Mouse (Mus musculus) midbrain, postnatal 0 days (tissue): ENCODE measurements around the gene Akap8. TPM values are rescaled to one million over a fixed set of nuclear protein-coding genes. Genes with fewer than 3 reads are reported as not detected.

Source experiments
- ATAC-seq: fragments of 200-750 bp; cut with Nextera tagmentation; 2 replicates; pipeline ENCODE4 v1.8.0; 2017; ENCODE audit warnings: moderate number of reproducible peaks, mild to moderate bottlenecking, moderate TSS enrichment, moderate library complexity; ENCODE audit not compliant: low FRiP score
- DNase-seq: peaks from one replicate; pipeline ENCODE4 v3.0.0-alpha.2; 2015; ENCODE audit warnings: low spot score
- H3K27ac ChIP-seq: fragments of 300-500 bp; sonication (generic); 2 replicates; pipeline ENCODE4 v1.5.1; 2014; ENCODE audit warnings: low read depth, mild to moderate bottlenecking, low read length, mixed read lengths
- H3K27me3 ChIP-seq: fragments of 300-500 bp; sonication (generic); 2 replicates; pipeline ENCODE4 v1.6.1; 2014; ENCODE audit warnings: low read length, control low read depth, mixed read lengths; ENCODE audit not compliant: insufficient read depth
- H3K36me3 ChIP-seq: fragments of 300-500 bp; sonication (generic); 2 replicates; pipeline ENCODE4 v1.6.1; 2014; ENCODE audit warnings: low read length, control low read depth, mixed read lengths; ENCODE audit not compliant: insufficient read depth
- H3K4me1 ChIP-seq: fragments of 300-500 bp; sonication (generic); 2 replicates; pipeline ENCODE4 v1.6.1; 2014; ENCODE audit warnings: mild to moderate bottlenecking, control low read depth, antibody characterized with exemption, low read length, mixed read lengths; ENCODE audit not compliant: insufficient read depth
- H3K4me2 ChIP-seq: fragments of 300-500 bp; sonication (generic); 2 replicates; pipeline ENCODE4 v1.6.1; 2014; ENCODE audit warnings: low read depth, mild to moderate bottlenecking, low read length, mixed read lengths; ENCODE audit not compliant: poor library complexity, severe bottlenecking
- H3K4me3 ChIP-seq: fragments of 300-500 bp; sonication (generic); 2 replicates; pipeline ENCODE4 v1.5.1; 2014; ENCODE audit warnings: low read depth, mild to moderate bottlenecking, low read length, moderate library complexity
- H3K9ac ChIP-seq: fragments of 300-500 bp; sonication (generic); replicated peaks from 2 replicates; pipeline ENCODE4 v1.6.1; 2014; ENCODE audit warnings: mild to moderate bottlenecking, low read length, moderate library complexity, mixed read lengths; ENCODE audit not compliant: poor library complexity, severe bottlenecking
- H3K9me3 ChIP-seq: fragments of 300-500 bp; sonication (generic); 2 replicates; pipeline ENCODE4 v1.6.1; 2016; ENCODE audit warnings: low read length, control low read depth
- CTCF ChIP-seq: IDR thresholded peaks from 2 replicates; pipeline ENCODE4 v1.5.1; 2016; ENCODE audit warnings: antibody characterized with exemption, mild to moderate bottlenecking
- WGBS: fragments of 180-500 bp; shearing (Covaris S2); extraction: QIAGEN DNeasy Blood & Tissue Kit; methylation state at CpG from one replicate; pipeline ENCODE4 v1.1.7; 2014; 5-methylcytosine and 5-hydroxymethylcytosine counted together
- polyA plus RNA-seq: library from polyadenylated mRNA; unstranded; fragments of >200 nt; fragmentation: Nextera tagmentation; extraction: Ambion mirVana; gene quantifications from 2 replicates; pipeline ENCODE4 v1.2.1, GENCODE M21; 2015
- total RNA-seq: library from RNA; depleted of rRNA; stranded (reverse); fragments of >200 nt; gene quantifications from 2 replicates; pipeline ENCODE4 v1.2.3, GENCODE M21; 2014; rRNA removed

Gene Akap8
- total and polyA plus RNA-seq, 2 experiments from 2014 or later: 81.1 to 131 TPM

DNA sequence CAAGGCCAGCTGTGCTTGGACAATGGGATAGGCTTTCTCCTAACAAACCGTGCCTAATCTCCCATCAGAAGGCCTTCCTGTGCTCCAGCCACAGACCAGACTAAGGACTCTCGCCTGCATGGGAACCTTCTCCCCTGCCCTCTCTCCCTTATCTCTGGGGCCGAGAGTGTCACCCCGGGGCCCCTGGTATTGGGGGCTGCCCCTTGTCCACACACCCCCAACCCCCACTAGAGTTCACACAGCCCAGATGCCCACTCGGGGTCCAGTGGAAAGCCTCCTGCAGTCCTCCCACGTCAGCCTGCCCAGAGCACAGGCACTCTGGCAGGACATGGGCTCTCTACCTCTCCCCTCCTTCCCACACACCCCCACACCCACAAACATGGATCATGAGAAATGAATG, 63.1 kb downstream of the Akap8 start:
- Histone ChIP-seq H3K4me3 (no peak overlapping the region), H3K36me3 (no peaks in the 10 kb centered on the region), H3K9me3 (no peaks in the 10 kb centered on the region), H3K27ac (no peak overlapping the region), H3K4me1 (no peaks in the 10 kb centered on the region), H3K4me2 (no peak overlapping the region), H3K9ac (no peak overlapping the region), H3K27me3 (no peaks in the 10 kb centered on the region)
- DNase-seq: no peak
- WGBS: 28% methylated on average over 6 of the region's 6 CpGs
- no peak for ATAC-seq
- TF ChIP-seq CTCF: no peak

DNA sequence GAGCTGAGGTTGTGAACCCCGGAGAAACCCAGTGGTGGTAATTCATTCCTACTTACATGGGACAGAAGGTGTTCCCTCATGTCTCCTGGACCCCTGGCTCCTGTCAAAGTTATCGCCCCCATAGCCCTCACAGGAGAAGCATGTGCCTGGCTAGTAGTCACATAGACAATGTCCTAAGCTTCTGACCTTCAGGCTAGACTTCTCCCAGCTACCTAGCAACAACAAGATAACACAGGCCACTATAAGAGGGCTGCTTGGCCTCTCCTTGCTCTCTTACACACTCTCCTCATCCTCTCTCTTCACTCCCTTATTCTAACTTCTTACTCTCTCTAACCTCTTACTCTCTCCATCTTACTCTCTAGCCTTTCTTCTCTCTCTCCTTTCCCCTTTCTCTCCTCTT, 63.6 kb downstream of the Akap8 start:
- no peak overlapping the region for H3K4me3 ChIP-seq
- no peaks in the 10 kb centered on the region for H3K27me3 ChIP-seq
- no peak overlapping the region for H3K4me2 ChIP-seq
- TF ChIP-seq CTCF: no peak
- no peaks in the 10 kb centered on the region for H3K4me1 ChIP-seq
- no peaks in the 10 kb centered on the region for H3K9me3 ChIP-seq
- no peak overlapping the region for H3K27ac ChIP-seq
- H3K36me3 ChIP-seq: no peaks in the 10 kb centered on the region
- no peak overlapping the region for H3K9ac ChIP-seq
- 70% methylated on average over 2 of the region's 2 CpGs for WGBS
- DNase-seq (no peak), ATAC-seq (no peak)

DNA sequence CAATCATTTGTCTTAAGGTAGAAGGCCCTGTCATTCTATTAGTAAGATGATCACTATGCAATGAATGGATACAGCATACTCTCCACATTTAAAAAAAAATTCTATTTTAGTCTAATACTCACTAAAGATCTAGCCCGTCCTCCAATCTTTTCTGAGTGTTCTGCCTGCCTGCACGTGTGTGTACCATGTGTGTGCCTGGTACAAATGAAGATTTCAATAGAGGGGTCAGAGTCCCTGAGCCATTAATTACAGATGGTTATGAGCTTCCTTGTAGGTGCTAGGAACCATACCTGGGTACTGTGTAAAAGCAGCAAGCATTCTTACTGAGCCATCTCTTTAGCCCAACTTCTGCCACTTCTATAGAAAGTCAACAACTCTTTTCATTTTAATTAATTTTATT, 64.1 kb downstream of the Akap8 start:
- Histone ChIP-seq H3K4me3 (no peak overlapping the region), H3K4me1 (no peaks in the 10 kb centered on the region), H3K36me3 (no peaks in the 10 kb centered on the region), H3K9ac (no peak overlapping the region), H3K27me3 (no peaks in the 10 kb centered on the region), H3K9me3 (no peaks in the 10 kb centered on the region), H3K4me2 (no peak overlapping the region), H3K27ac (no peak overlapping the region)
- no peak for DNase-seq
- TF ChIP-seq CTCF: no peak
- ATAC-seq: no peak
- WGBS: 89% methylated on average over 2 of the region's 2 CpGs

Other genes starting within 250 kb of the Akap8 start
- 42.4 and 43.9 TPM in 2 replicates for gene Notch3, start 154.4 kb downstream of the Akap8 start, total RNA-seq
- 5.2 and 5.7 TPM in 2 replicates for gene Notch3, start 154.4 kb downstream of the Akap8 start, polyA plus RNA-seq
- gene Ephx3, start 131.7 kb downstream of the Akap8 start, total RNA-seq: 1.1 TPM in 2 replicates
- gene Ephx3, start 131.7 kb downstream of the Akap8 start, polyA plus RNA-seq: 0.70 and 0.80 TPM in 2 replicates
- 49.2 and 49.7 TPM in 2 replicates for gene Brd4, start 36.5 kb downstream of the Akap8 start, total RNA-seq
- gene Brd4, start 36.5 kb downstream of the Akap8 start, polyA plus RNA-seq: 68.0 and 81.6 TPM in 2 replicates
- gene Akap8l, start 29.4 kb upstream of the Akap8 start, total RNA-seq: 69.9 and 83.6 TPM in 2 replicates
- 113 and 117 TPM in 2 replicates for gene Akap8l, start 29.4 kb upstream of the Akap8 start, polyA plus RNA-seq
- gene Wiz, start 68.2 kb upstream of the Akap8 start, total RNA-seq: 53.9 and 68.0 TPM in 2 replicates
- 40.8 and 41.3 TPM in 2 replicates for gene Wiz, start 68.2 kb upstream of the Akap8 start, polyA plus RNA-seq
- 3.8 and 4.6 TPM in 2 replicates for gene Rasal3, start 82.3 kb upstream of the Akap8 start, total RNA-seq
- 0.63 and 0.80 TPM in 2 replicates for gene Rasal3, start 82.3 kb upstream of the Akap8 start, polyA plus RNA-seq
- not detected in 2 replicates for gene Pglyrp2, start 102.9 kb upstream of the Akap8 start, total RNA-seq
- gene Pglyrp2, start 102.9 kb upstream of the Akap8 start, polyA plus RNA-seq: not detected in 2 replicates
- 1.3 and 1.6 TPM in 2 replicates for gene Cyp4f39, start 131.5 kb upstream of the Akap8 start, total RNA-seq
- gene Cyp4f39, start 131.5 kb upstream of the Akap8 start, polyA plus RNA-seq: 0.90 and 1.3 TPM in 2 replicates
- gene Cyp4f17, start 184.8 kb upstream of the Akap8 start, total RNA-seq: 15.2 and 15.4 TPM in 2 replicates
- gene Cyp4f17, start 184.8 kb upstream of the Akap8 start, polyA plus RNA-seq: 9.9 and 11.5 TPM in 2 replicates
- 7.2 and 10.6 TPM in 2 replicates for gene Cyp4f16, start 215.3 kb upstream of the Akap8 start, total RNA-seq
- 9.1 and 11.2 TPM in 2 replicates for gene Cyp4f16, start 215.3 kb upstream of the Akap8 start, polyA plus RNA-seq